Mouse (Mus musculus) embryonic fibroblast, embryonic 13.5 days (primary cell): ENCODE measurements at regions not wholly inside any gene's neighbourhood (a gene's known extent, or its start where the extent isn't known, plus 50 kb on each side); places are given as distances from the start of the nearest gene placed in this dataset.

Experiments
- CTCF ChIP-seq: IDR thresholded peaks from 2 replicates; pipeline ENCODE4 v1.5.1; 2011; ENCODE audit warnings: mild to moderate bottlenecking, control low read depth, low read length, moderate library complexity, borderline replicate concordance; ENCODE audit not compliant: insufficient read depth
- POLR2A ChIP-seq: IDR thresholded peaks from 2 replicates; pipeline ENCODE4 v1.6.1; 2011; ENCODE audit warnings: low read depth, mild to moderate bottlenecking, control low read depth, low read length, moderate library complexity

DNA sequence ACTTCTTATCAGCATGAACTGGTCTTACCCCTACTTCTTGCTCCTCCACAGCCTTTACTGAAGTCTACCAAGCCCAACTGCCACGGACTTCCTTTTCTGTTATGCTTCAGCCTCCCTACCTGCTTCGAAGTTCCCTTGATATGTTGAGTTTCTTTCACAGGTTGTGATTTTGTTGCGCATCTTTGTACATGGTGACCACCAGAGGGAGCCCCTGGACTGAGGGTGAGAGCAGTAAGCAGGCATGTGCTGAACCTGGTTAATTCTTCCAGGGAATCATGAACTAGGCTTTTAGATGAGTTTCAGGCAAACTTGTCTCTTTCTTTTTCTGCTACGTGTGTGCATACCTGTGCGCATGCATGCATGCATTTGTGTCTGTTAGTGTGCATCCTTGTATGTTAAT lies 1141.0 kb downstream of the Slc22a22 start:
- TF ChIP-seq CTCF (peak; percentile 86), POLR2A (no peak)
